Mouse (Mus musculus) bone marrow macrophage, adult 2 months (primary cell): ENCODE data around the gene Rnf19b. TPM values are rescaled to one million over a fixed set of nuclear protein-coding genes. Genes with fewer than 3 reads are reported as not detected.

ENCODE experiments used
- H3K27ac ChIP-seq: 2 replicates; pipeline ENCODE4 v1.5.1; 2012; ENCODE audit warnings: low read depth, low read length; ENCODE audit not compliant: insufficient read depth
- H3K4me1 ChIP-seq: 2 replicates; pipeline ENCODE4 v1.6.1; 2012; ENCODE audit warnings: low read length; ENCODE audit not compliant: control insufficient read depth, insufficient read depth
- H3K4me3 ChIP-seq: 2 replicates; pipeline ENCODE4 v1.5.1; 2012; ENCODE audit warnings: mild to moderate bottlenecking, low read length, moderate library complexity; ENCODE audit not compliant: insufficient read depth
- CTCF ChIP-seq: IDR thresholded peaks from 2 replicates; pipeline ENCODE4 v1.5.1; 2012; ENCODE audit warnings: low read depth, mild to moderate bottlenecking, low read length, moderate library complexity
- POLR2A ChIP-seq: IDR thresholded peaks from 2 replicates; pipeline ENCODE4 v1.6.1; 2012; ENCODE audit warnings: mild to moderate bottlenecking, low read depth, low read length, borderline replicate concordance
- polyA plus RNA-seq: library from polyadenylated mRNA; stranded (reverse); fragments of >200 nt; gene quantifications from 2 replicates; pipeline ENCODE4 v1.2.4, GENCODE M21; 2012; ENCODE audit not compliant: missing spikeins, insufficient read depth, insufficient read length

The Rnf19b gene
- polyA plus RNA-seq, 1 experiment = 94.9 TPM

DNA sequence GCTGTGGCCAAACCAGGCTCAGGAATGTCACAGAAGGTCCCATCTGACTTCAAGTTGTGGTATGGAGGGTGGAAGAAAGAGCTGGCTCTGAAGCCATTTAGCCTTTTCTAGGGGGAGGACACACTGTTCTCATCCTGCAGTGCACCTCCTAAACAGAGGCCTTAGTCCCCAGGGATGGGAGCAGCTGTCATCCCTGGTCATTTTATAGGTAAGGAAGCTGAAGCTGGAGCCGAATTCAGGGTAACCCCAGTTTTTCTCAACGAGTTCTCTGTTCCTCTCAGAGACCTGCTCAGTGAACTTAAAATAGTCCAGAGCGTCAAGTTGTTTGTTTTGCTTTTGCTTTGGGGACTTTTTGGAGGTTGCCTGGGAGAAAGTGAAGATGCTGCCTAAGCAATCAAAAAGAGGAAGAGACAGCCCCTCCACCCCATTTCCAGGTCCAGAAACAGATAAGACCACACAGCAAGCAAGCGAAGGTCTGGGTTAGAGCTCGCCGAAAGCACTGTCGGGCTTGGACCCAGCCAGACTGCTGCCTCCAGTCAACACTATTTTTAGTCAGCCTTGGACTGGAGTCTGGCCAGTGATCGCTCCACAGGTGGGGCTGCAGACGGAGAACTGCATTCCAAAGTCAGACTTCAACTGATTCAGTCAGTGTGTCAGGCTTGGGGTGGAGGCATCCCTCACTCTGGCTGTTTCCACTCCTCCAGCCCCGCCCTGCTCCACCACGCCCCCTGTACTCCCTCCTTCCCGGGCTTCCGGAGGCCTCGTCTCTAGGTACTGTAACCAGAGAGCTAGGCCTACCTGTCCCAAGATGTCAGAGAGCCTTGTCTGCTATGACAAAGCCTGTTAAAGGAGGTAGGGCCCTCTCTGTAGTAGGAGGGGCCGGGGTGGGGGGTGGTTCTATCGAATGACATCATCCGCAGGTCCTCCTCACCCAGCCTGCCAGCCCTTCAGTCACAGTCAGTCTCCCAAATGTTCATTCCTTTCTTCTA is 24.8 kb upstream of the Rnf19b start:
- TF ChIP-seq CTCF (no peak), POLR2A (no peak)
- Histone ChIP-seq H3K4me3 (peak overlapping the region; percentile 42), H3K27ac (peak overlapping the region; percentile 97), H3K4me1 (peaks cover 50% of the 10 kb centered on the region)

DNA sequence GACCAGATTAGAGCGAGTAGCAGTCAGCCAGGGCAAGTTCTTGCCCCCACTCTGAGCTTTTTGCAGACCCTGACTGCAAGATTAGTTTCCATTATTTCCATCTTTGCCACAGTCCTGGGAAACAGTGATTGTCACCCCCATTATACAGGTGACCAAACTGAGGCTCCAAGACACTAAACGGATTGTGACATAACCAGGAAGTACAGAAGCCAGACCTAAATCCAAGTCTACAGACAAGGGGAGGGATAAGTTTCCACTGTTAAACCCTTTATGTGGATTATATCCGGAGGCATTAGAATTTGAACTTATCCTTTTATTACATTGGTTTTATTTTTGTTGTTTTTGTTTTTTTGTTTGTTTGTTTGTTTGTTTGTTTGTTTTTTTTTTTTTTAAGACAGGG is 23.8 kb upstream of the Rnf19b start:
- Histone ChIP-seq H3K4me3 (no peak overlapping the region), H3K27ac (peak overlapping the region; percentile 97), H3K4me1 (peaks cover 50% of the 10 kb centered on the region)
- TF ChIP-seq POLR2A (no peak), CTCF (no peak)

GRCm38 (mm10) chr4:129034706-129035660 is 23.1 kb upstream of the Rnf19b start:
- peaks cover 50% of the 10 kb centered on the region for H3K4me1 ChIP-seq
- H3K4me3 ChIP-seq = peak overlapping the region; percentile 18; the same call in 1 of the 2 replicates
- TF ChIP-seq POLR2A (no peak), CTCF (no peak)
- H3K27ac ChIP-seq = peak overlapping the region; percentile 87

GRCm38 (mm10) chr4:129035851-129036445 is 22.1 kb upstream of the Rnf19b start:
- Histone ChIP-seq H3K27ac (peak overlapping the region; percentile 35), H3K4me1 (peaks cover 50% of the 10 kb centered on the region), H3K4me3 (no peak overlapping the region)
- no peak for TF ChIP-seq POLR2A
- no peak for TF ChIP-seq CTCF

DNA sequence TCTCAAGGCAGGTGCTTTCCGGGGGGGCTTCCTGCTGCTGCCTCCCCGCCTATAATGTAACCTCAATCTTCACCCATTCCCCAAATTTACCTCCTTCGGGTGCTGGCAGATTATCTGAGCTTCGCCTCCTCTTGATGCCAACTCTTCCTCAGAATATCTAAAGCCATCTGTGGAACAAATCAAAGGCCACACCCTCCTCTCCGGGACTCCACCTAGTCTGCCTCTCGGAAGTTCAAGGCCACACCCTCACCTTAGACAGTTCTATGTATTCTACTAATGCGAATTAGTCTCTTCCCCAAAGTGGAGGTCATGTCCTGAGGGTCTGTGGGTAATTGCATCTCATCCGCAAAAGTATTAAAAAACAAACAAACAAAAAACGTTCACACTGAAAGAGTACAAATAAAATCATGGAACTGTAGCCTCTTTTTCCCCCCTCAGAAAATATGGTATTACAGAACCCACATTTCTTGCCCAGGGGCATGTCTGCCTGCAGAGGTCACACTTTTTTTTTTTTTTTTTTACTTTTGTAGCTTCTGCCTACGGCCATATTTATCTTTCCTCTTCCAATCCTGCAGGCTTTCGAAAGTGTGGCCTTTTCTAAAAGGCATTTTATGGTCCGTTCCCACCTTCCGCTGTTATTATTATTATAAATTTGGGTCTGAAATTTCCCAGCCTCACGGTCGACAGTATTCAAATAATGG is 10.2 kb upstream of the Rnf19b start:
- Histone ChIP-seq H3K4me3 (no peak overlapping the region), H3K4me1 (peaks cover 12% of the 10 kb centered on the region), H3K27ac (no peak overlapping the region)
- TF ChIP-seq POLR2A = no peak
- TF ChIP-seq CTCF = no peak

DNA sequence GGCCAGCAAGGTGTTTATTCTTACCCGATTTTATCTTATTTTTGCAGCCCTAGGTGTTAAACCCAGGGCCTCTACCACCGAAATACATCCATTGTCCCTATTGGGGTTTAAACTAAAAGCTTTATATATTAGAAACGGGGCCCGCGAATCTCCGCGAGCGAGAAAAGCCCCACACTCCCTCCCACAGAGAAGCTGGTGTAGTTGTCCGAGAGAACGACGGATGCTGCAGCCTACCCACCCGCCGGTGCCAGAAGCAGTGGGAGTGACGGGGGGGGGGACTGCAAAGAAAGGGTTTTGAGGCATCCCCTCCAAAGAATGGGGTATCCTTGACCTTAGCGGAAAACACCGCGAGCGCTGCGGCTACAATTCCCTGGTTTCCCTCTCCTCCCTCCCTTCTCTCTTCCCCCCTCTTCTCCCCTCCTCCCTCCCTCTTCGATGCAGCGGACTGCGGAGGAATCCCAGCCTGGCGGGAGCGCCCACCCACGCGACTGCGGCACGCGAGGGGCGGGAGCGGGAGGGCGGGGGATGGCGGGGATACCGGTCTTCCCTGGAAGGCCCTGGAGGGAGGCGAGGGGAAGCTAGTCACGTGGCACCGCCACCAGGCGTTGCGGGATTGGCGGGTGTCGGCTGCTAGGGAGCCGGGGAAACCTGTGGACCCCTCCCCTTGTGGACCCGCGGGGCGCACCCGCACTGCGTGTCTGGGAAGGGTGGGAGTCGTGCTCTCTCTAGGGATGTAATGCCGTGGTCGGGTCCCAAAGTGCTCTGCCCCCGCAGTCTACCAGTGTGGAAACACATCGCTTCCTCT is 9.4 kb upstream of the Rnf19b start:
- no peak overlapping the region for H3K27ac ChIP-seq
- no peak for TF ChIP-seq POLR2A
- no peak for TF ChIP-seq CTCF
- H3K4me3 ChIP-seq = peak overlapping the region; percentile 62
- H3K4me1 ChIP-seq = peaks cover 12% of the 10 kb centered on the region

- no peak overlapping the region for H3K27ac ChIP-seq
- peak overlapping the region; percentile 62 for H3K4me3 ChIP-seq
- TF ChIP-seq CTCF = no peak
- no peak for TF ChIP-seq POLR2A
- H3K4me1 ChIP-seq = peaks cover 12% of the 10 kb centered on the region
Measured at GRCm38 (mm10) chr4:129049306-129050011, 8.6 kb upstream of the Rnf19b start.

- H3K27ac ChIP-seq = no peak overlapping the region
- no peak for TF ChIP-seq CTCF
- TF ChIP-seq POLR2A = no peak
- H3K4me3 ChIP-seq = no peak overlapping the region
- peaks cover 12% of the 10 kb centered on the region for H3K4me1 ChIP-seq
Measured at GRCm38 (mm10) chr4:129050365-129050764, 7.7 kb upstream of the Rnf19b start.
